Mouse (Mus musculus): ENCODE measurements around the gene Nup93. TPM values are rescaled to one million over a fixed set of nuclear protein-coding genes. Genes with fewer than 3 reads are reported as not detected.

Nup93 gene
- total RNA-seq, 2 experiments from 2014 or later = 51.0 to 52.1 TPM

- intact Hi-C loops (cut with DNase I) = no loop called here
- DNase-seq = no peak
Observed at GRCm38 (mm10) chr8:94306989-94307513, 92.7 kb downstream of the Nup93 start.

GRCm38 (mm10) chr8:94307652-94308051 is 93.3 kb downstream of the Nup93 start:
- no peak for DNase-seq
- intact Hi-C loops (cut with DNase I) = no loop called here

- no peak for DNase-seq
- intact Hi-C loops (cut with DNase I) = no loop called here
Observed at GRCm38 (mm10) chr8:94314069-94314468, 99.7 kb downstream of the Nup93 start.

GRCm38 (mm10) chr8:94317249-94317648 is 102.9 kb downstream of the Nup93 start:
- intact Hi-C loops (cut with DNase I) = no loop called here
- no peak for DNase-seq

- no peak for DNase-seq
- intact Hi-C loops (cut with DNase I) = no loop called here
Observed at GRCm38 (mm10) chr8:94317691-94318090, 103.3 kb downstream of the Nup93 start.

GRCm38 (mm10) chr8:94320036-94320435 is 105.7 kb downstream of the Nup93 start:
- intact Hi-C loops (cut with DNase I) = no loop called here
- no peak for DNase-seq

- DNase-seq = no peak
- intact Hi-C loops (cut with DNase I) = no loop called here
Observed at GRCm38 (mm10) chr8:94322083-94322482, 107.7 kb downstream of the Nup93 start.

- no peak for DNase-seq
- intact Hi-C loops (cut with DNase I) = no loop called here
Observed at GRCm38 (mm10) chr8:94323041-94323440, 108.7 kb downstream of the Nup93 start.

- DNase-seq = no peak
- intact Hi-C loops (cut with DNase I) = no loop called here
Observed at GRCm38 (mm10) chr8:94324071-94324470, 109.7 kb downstream of the Nup93 start.

- DNase-seq = no peak
- intact Hi-C loops (cut with DNase I) = no loop called here
Observed at GRCm38 (mm10) chr8:94326016-94326415, 111.7 kb downstream of the Nup93 start.

- no peak for DNase-seq
- intact Hi-C loops (cut with DNase I) = no loop called here
Observed at GRCm38 (mm10) chr8:94328932-94329728, 114.8 kb downstream of the Nup93 start, which contains the start of gene Slc12a3. Slc12a3 (plus strand) TSS chr8:94329201.

GRCm38 (mm10) chr8:94330733-94331132 is 116.4 kb downstream of the Nup93 start:
- intact Hi-C loops (cut with DNase I) = loop anchor here (10.0 kb wide), 1 partner anchor 254 kb away; no protein-coding TSS in a partner anchor
- peak; percentile 35 for DNase-seq

- intact Hi-C loops (cut with DNase I) = loop anchor here (10.0 kb wide), 1 partner anchor 251 kb away; no protein-coding TSS in a partner anchor
Observed at GRCm38 (mm10) chr8:94333345-94333744, 119.0 kb downstream of the Nup93 start.

GRCm38 (mm10) chr8:94337559-94337958 is 123.2 kb downstream of the Nup93 start:
- DNase-seq = no peak
- intact Hi-C loops (cut with DNase I) = loop anchor here (10.0 kb wide), 1 partner anchor 247 kb away; no protein-coding TSS in a partner anchor

More at GRCm38 (mm10) chr8:94333345-94333744, 119.0 kb downstream of the Nup93 start:
- no peak for DNase-seq

- intact Hi-C loops (cut with DNase I) = loop anchor here (5.0 kb wide), 2 partner anchors 57 to 152 kb away; no protein-coding TSS in a partner anchor
- no peak for DNase-seq
Observed at GRCm38 (mm10) chr8:94340796-94341195, 126.4 kb downstream of the Nup93 start.

GRCm38 (mm10) chr8:94342691-94343090 is 128.3 kb downstream of the Nup93 start:
- intact Hi-C loops (cut with DNase I) = loop anchor here (5.0 kb wide), 2 partner anchors 55 to 150 kb away; no protein-coding TSS in a partner anchor

GRCm38 (mm10) chr8:94343290-94343689 is 128.9 kb downstream of the Nup93 start:
- intact Hi-C loops (cut with DNase I) = loop anchor here (5.0 kb wide), 2 partner anchors 54 to 149 kb away; no protein-coding TSS in a partner anchor
- DNase-seq = peak; percentile 84

More at GRCm38 (mm10) chr8:94342691-94343090, 128.3 kb downstream of the Nup93 start:
- DNase-seq = no peak

- intact Hi-C loops (cut with DNase I) = loop anchor here (5.0 kb wide), 2 partner anchors 53 to 148 kb away; no protein-coding TSS in a partner anchor
- DNase-seq = no peak
Observed at GRCm38 (mm10) chr8:94343778-94344320, 129.5 kb downstream of the Nup93 start.

- DNase-seq = no peak
- intact Hi-C loops (cut with DNase I) = no loop called here
Observed at GRCm38 (mm10) chr8:94345657-94346056, 131.3 kb downstream of the Nup93 start.

GRCm38 (mm10) chr8:94346264-94346663 is 131.9 kb downstream of the Nup93 start:
- DNase-seq = no peak
- intact Hi-C loops (cut with DNase I) = no loop called here

GRCm38 (mm10) chr8:94348425-94348824 is 134.1 kb downstream of the Nup93 start:
- DNase-seq = no peak
- intact Hi-C loops (cut with DNase I) = no loop called here

Measured in left cerebral cortex, postnatal 4 days (tissue).